Mouse (Mus musculus): ENCODE measurements around the gene Mdc1.

The Mdc1 gene

DNA sequence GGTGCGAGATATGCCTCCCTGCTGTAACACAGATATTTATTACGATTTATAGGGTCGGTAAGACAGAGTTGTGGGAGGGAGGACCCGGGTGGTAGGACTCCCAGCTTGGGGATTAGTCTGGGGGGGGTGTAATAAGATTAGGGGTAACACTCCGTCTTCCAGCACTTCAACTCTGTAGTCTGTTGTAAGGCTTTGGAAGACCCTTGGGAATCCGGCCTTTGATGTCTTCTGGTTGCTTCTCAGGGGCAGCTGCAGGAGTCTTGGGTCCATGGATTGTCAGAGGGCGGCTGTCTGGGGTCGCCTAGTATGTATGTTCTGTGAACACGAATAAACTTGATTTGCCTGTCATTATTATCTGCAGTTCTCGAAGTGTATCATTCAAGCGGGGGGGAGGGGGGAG is 18.8 kb upstream of the Mdc1 start:
- DNase-seq (ENCODE audit: low read depth, low spot score) = no peak

DNA sequence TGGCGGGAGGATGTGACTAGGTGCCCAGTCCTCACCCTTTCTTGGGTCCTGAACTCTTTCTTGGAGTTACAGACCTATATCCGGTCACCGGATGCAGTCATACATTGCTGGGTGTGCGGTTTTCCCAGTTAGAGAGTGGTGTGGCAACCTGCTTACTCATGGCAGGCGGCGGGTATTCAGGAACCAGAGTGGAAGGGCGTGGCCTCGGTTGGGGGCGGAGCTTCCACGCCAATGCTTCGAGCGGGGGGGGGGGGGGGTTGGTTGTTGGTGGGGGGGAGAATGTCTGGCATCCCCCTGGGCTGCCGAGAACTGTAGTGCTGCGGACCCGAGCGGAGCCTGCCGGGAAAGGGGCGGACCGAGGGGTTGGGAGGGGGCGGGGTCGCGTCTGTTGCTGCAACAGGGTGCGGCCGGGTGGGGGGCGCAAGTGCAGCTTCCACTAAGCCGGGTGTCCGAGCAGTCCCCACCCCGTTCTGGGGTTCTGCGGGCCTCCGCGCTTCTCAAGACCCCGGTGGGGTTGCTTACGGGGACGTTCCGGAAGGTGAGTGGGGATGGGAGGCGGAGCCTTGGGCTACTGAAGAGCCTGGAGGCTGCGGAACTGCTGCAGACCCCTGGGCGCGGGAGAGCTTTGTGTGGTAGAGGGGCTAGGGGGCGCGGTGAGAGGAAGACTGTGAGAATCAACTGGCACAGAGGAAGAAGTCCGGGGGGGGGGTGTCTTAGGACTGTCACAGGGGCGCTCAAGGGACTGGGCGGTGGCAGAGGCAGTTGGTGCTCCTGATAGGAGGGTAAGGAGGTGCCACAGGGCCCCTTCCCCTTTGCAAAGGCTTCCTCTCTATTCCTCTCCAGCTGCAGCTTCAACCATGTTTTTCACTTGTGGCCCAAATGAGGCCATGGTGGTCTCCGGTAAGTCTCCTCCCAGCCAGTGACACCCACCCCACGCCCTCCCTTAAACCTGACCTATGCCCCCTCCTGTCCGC is 18.1 kb upstream of the Mdc1 start, which contains the start of gene Flot1:
Gene Flot1 (plus strand): TSS at position 267 of the 974 bp plus-strand sequence.
- peak; percentile 91 for DNase-seq (ENCODE audit: low read depth, low spot score)

DNA sequence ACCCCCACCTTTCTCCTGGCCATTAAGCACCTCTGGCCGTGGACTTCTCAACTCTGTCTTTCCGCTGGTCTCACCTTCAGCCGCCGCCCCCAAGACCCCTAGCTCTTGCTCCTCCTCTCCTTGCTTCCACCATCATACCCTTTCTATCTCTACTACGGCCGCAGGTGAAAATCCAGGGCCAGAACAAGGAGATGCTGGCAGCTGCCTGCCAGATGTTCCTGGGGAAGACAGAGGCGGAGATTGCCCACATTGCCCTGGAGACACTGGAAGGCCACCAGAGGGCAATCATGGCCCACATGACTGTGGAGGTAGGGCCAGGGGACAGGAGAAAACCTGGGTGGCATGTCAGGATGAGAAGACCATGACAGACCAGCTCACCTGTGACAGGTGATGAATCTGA is 16.9 kb upstream of the Mdc1 start:
- DNase-seq (ENCODE audit: low read depth, low spot score) = no peak

DNA sequence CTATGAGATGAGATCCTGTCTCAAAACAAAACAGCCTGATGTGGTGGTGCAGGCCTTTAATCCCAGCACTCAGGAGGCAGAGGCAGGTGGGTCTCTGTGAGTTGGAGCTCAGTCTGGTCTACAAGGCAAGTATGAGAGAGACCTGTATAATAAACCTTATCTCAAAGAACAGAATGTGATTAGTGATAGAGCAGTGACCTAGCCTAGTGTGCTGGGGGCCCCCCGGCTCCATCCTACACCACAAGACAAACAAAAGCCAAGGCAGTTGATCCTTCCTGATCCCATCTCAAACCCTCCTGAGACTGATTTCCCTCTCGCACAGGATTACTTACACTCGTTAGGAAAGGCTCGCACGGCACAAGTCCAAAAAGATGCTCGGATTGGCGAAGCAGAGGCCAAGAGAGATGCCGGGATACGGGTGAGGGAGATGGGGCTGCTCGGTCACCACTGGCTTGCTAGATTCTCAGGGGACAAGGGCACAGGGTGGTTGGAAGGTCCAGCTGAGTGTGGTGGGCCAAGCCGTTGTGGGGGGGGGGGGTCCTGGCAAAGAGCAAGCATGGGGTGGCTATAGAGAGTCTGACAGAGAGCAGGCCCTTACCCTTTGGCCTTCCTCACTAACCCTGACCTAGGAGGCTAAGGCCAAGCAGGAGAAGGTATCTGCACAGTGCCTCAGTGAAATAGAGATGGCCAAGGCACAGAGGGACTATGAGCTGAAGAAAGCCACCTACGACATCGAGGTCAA is 16.0 kb upstream of the Mdc1 start:
- DNase-seq (ENCODE audit: low read depth, low spot score) = no peak

DNA sequence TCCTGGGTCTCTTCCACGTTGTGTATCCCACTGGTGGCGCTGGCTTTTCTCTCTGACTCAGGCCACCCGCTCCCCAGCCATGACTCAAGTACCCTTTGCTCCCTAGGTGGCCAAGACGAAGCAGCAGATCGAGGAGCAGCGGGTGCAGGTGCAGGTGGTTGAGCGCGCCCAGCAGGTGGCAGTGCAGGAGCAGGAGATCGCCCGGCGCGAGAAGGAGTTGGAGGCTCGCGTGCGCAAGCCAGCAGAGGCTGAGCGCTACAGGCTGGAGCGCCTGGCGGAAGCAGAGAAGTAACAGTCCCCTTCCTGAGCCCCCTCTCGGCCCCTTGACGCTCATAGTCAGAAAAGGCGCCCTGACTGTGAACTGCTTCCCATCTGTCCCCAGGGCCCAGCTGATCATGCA is 11.6 kb upstream of the Mdc1 start:
- peak; percentile 90 for DNase-seq (ENCODE audit: low read depth, low spot score)

DNA sequence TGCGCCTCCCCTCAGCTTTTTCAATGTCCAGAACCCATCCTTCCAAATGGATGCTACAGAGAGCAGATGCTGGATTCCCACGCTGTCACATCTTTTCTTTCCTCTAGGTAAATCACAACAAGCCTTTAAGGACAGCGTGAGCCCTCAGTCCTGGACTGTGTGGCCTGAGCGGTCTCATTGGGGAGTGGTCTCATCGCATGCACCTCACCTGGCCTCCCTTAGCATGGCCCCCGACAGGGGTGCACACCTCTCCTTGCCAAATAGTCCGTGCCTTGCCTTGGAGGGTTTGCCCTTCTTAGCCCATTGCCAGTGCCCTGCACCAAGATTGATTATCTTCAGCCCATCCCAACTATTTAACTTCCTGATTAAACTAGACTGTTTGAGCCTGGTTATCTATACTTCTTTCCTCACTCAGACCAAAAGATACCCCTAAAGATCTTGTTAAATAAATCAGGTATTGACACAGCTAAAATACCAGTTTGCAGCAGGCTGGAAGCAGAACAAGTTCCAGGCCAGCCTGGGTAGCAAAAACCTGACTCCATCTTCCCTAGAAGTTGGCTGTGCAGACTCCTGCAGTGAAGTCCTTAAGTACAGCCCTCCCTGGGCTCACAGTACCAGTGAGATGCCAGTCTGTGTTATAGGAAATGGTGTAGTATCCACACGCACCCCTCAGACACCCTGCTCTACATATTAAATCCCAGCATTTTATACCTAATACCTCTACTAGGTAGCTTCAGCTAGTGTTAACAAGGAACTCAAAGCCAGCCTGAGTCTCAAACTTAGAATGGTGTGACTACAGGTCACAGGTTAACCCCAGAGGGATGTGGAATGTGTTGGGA is 8.7 kb upstream of the Mdc1 start:
- peak; percentile 41 for DNase-seq (ENCODE audit: low read depth, low spot score)

DNA sequence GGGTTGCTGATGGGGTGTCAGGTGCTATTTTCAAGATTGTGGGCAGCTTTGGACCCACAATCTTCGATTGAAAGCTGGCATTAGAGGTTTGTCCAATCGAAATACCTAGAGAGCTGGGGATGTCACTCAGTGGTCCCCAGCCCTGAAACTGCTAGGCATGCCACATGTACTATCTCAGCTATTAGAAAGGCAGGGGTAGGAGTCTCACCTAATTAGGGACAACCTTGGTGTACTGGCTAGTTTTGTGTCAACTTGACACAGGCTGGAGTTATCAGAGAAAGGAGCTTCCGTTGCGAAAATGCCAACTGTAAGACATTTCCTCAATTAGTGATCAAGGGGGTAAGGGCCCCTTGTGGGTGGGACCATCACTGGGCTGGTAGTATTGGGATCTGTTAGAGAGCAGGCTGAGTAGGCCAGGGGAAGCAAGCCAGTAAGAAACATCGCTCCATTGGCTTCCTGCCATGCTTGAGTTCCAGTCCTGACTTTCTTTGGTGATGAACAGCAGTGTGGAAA is 8.0 kb upstream of the Mdc1 start:
- no peak for DNase-seq (ENCODE audit: low read depth, low spot score)

DNA sequence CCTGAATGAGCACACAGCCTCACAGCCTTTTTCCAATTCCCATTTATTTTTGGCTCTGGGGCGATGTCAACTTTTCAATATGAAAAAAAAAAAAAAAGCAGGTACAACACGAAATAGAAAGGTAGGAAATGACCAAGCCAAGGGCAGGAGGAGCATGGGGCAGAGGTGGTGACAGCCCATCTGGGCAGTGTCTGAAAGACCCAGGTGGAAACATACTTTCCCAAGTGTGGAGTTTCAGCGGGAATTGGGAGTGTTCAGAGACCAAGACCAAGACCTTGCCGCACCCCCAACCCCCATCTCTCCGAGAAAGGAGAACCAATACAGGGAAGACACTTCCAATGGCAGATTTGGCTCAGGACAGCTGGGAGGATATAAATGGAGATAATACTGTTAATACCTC is 7.4 kb upstream of the Mdc1 start:
- DNase-seq (ENCODE audit: low read depth, low spot score) = no peak

DNA sequence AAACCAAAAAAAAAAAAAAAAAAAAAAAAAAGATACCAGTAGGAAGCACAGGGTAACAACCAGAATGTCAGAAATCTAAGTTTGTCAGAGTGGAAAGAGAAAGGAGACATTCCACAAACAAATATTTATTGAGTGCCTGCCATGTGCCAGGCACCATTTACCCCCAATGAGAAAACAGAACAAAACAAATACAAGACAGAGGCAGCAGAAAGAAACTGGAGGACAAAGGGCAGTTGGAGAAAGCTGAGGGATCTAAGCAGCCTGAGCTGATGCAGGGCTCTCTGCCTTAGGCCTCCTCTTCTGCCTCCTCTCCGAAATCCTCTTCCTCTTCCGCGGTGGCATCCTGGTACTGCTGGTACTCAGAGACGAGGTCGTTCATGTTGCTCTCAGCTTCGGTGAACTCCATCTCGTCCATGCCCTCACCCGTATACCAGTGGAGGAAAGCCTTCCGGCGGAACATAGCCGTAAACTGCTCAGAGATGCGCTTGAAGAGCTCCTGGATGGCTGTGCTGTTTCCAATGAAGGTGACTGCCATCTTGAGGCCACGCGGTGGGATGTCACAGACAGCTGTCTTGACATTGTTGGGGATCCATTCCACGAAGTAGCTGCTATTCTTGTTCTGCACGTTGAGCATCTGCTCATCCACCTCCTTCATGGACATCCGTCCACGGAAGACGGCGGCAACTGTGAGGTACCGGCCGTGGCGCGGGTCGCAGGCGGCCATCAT is 6.5 kb upstream of the Mdc1 start:
- no peak for DNase-seq (ENCODE audit: low read depth, low spot score)

DNA sequence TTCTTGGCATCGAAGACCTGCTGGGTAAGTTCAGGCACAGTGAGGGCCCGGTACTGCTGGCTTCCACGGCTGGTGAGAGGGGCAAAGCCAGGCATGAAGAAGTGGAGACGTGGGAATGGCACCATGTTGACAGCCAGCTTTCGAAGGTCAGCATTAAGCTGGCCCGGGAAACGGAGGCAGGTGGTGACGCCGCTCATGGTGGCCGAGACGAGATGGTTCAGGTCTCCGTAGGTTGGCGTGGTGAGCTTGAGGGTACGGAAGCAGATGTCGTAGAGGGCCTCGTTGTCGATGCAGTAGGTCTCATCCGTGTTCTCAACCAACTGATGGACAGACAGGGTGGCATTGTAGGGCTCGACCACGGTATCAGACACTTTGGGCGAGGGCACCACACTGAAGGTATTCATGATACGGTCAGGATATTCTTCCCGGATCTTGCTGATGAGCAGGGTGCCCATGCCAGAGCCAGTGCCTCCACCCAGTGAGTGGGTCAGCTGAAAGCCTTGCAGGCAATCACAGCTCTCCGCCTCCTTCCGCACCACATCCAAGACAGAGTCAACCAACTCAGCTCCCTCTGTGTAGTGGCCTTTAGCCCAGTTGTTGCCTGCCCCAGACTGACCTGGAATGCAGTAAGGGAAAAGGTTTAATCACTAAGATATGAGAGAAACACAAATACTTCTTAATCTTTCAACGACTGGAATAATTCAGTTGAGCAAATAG is 5.7 kb upstream of the Mdc1 start:
- no peak for DNase-seq (ENCODE audit: low read depth, low spot score)

DNA sequence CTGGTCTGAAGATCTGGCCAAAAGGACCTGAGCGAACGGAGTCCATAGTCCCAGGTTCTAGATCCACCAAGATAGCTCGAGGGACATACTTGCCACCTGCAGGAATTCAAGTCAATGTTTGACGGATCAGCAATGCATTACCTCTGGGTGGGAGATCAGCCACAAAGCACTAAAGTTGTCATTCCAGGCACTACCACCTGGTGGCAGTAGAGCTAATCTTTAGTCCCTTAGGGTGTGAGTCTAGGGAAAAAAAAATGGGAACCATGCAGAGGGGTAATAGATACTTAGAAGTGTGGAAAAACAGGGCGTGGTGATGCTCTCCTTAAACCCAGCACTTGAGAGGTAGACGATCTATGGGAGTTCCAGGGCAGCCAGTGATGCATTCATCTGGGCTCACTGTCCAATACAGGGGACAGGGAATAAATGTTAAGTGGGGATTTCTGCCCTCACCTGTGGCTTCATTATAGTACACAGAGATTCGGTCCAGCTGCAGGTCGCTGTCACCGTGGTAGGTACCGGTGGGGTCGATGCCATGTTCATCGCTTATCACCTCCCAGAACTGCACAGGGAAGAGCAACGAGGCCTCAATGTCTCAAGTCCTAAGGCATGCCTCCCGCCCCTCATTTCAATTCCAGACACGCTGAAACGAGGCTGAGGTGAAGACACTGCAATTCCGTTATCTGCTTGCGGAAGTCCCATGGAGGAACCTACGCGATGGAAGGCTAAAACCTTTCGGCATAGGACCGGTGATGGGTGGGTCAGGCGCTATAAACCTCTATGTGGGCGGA is 4.9 kb upstream of the Mdc1 start:
- peak; percentile 64 for DNase-seq (ENCODE audit: low read depth, low spot score)

DNA sequence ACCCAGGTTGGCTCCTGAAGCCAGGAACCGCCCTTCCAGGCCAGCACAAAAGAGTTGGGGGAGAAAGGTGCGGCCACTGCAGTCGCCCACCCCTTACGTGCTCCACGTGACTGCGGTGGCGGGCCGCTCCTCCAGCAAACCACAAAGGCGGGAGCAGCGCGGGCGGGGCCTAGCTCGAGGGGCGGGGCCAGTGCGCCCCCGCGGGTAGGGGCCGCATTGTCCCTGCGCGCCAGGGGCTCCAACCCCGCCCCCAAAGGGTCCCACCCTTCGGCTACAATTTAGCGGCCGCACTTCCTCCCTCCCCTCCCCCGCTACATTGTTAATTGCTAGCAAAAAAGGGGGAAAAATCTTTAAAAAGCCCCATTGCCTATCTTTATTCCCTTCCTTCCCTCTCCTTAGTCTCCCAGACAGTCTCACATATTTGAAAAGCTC is 4.3 kb upstream of the Mdc1 start:
- peak; percentile 92 for DNase-seq (ENCODE audit: low read depth, low spot score)

DNA sequence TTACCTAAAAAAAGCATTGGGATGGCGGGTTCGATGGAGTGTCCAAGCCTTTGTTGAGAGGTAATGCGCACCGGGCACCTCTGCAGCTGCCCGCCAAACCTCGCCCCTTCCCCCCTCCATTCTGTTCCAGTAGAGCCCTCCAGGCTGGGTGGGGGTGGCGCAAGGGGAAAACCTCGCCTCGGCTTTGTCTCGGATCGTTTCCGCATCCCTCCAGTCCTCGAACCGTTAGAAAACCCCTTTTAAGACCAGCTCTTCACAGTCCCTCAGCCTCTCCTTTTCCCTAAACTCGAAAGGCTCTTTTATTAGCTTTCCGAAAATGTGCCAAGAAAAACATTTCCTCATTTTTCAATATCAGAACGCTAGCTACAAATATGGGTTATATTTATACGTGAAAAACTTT is 3.8 kb upstream of the Mdc1 start:
- DNase-seq (ENCODE audit: low read depth, low spot score) = peak; percentile 84

DNA sequence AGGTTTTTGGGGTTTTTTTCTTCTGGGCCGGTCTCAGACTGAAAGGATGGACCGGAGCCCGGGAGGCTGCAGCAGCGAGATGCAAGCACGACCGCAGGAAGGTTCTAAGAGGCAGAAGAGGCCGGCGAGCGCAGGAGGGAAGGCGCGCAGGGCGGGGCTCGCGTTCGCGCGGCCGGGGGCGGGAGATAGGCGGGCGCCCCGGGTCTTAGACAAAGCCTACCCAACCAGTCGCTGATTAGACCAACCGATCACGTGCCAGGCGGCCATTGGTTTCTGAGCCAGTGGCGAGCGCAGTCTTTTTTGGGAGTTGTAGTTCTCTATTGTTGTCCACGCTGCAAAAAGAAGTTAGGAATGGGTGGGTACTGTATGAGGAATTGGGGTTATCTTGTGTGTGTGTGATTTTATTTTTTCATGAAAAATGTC is 3.2 kb upstream of the Mdc1 start, which contains the start of gene Tubb5:
Gene Tubb5 (minus strand): TSS at position 185 of the 423 bp plus-strand sequence.
- DNase-seq (ENCODE audit: low read depth, low spot score) = peak; percentile 97

DNA sequence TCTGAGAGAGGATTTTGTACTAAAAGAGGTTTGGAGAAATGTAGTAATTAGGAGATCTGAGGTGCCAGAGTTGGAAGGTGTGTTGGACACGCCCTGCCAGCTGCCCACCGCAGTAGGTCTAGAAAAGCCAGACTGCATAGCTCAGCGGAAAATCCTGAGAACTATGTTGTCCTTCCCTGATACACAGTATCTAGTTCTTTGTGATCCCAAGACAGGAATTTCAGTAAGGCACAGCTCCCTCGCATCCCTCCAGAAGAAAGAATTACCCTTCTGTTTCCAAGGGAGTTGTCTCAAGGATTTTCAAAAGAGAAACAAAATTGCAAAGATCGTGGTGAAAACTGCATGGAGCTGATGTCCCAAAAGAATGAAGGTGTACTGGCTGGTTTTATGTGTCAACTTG is 2.7 kb upstream of the Mdc1 start:
- no peak for DNase-seq (ENCODE audit: low read depth, low spot score)

DNA sequence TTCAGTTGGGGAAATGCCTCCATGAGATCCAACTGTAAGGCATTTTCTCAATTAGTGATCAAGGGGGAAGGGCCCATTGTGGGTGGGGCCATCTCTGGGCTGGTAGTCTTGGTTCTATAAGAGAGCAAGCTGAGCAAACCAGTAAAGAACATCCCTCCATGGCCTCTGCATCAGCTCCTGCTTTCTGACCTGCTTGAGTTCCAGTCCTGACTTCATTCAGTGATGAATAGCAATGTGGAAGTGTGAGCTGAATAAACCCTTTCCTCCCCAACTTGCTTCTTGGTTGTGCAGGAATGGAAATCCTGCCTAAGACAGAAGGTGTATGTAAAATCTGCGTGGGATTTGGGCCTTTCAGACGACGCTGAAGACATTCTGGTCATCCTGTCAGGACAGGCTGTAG is 2.3 kb upstream of the Mdc1 start:
- peak; percentile 44 for DNase-seq (ENCODE audit: low read depth, low spot score)

DNA sequence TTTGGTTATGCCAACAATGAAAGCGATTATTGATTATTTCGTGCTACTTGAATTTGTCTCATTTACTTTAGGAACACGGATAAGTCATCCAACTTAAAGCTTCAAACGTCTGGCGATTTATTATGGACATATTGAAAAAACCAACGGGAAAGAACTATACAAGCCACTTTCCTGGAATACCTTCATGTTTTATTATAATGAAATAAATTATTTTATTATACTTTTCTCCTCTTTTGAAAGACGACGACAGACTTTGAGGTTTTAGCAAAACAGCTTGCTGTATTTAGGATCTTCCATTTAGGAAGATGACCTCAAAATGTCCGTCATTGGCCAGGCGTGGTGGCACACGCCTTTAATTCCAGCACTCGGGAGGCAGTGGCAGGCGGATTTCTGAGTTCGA is 754 bp upstream of the Mdc1 start:
- DNase-seq (ENCODE audit: low read depth, low spot score) = no peak

DNA sequence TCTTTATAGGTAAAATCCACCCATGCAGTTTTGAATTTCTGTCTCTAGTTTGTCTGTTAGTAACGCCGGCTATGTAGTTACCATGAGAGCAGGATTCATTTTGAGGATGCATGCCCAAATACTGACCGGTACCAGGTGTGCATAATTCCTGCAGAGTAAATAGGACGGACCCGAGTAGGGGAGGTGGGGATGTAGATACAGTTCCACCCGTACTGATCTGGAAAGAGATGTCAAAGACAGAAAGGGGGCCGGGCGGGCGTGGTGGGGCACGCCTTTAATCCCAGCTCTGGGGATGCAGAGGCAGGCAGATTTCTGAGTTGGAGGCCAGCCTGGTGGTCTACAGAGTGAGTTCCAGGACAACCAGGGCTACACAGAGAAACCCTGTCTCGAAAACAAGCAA is 691 bp downstream of the Mdc1 start:
- no peak for DNase-seq (ENCODE audit: low read depth, low spot score)

DNA sequence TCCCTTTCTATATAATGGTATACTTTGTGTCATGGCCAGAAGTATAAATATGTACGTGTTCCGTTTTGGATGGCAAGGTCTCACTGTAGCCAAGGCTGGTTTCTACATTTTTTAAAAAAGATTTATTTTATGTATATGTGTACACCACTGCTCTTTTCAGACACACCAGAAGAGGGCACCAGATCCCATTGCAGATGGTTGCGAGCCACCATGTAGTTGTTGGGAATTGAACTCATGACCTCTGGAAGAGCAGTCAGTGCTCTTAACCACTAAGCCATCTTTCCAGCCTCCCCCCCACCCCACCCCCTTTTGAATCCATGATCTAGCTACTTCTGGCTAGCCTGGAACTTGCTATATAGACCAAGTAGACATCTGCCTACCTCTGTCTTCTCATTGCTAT is 2.2 kb downstream of the Mdc1 start:
- no peak for DNase-seq (ENCODE audit: low read depth, low spot score)
